Mouse (Mus musculus) layer of hippocampus, adult 2 months (tissue): Measurements from ENCODE around the gene Exosc2. TPM values are rescaled to one million over a fixed set of nuclear protein-coding genes. Genes with fewer than 3 reads are reported as not detected.

Experiments
- DNase-seq, 2 experiments: peaks; one replicate each; pipeline ENCODE4 v3.0.0; 2022; ENCODE audit warnings: low spot score in 2 of 2
- H3K27ac ChIP-seq: fragments of 200-600 bp; 2 replicates; pipeline ENCODE4 v1.8.1; 2022
- H3K4me3 ChIP-seq: fragments of 200-600 bp; 2 replicates; pipeline ENCODE4 v1.8.1; 2022; ENCODE audit warnings: mild to moderate bottlenecking
- CTCF ChIP-seq: fragments of 200-600 bp; conservative IDR thresholded peaks from 2 replicates; pipeline ENCODE4 v1.8.1; 2022; ENCODE audit warnings: antibody characterized with exemption, mild to moderate bottlenecking, moderate library complexity
- total RNA-seq, 2 experiments: library from RNA; stranded (reverse); gene quantifications; 2 replicates each; pipeline ENCODE4 v1.2.3; 2021

Gene Exosc2
- total RNA-seq, 2 experiments from 2014 or later = 23.2 to 25.2 TPM

DNA sequence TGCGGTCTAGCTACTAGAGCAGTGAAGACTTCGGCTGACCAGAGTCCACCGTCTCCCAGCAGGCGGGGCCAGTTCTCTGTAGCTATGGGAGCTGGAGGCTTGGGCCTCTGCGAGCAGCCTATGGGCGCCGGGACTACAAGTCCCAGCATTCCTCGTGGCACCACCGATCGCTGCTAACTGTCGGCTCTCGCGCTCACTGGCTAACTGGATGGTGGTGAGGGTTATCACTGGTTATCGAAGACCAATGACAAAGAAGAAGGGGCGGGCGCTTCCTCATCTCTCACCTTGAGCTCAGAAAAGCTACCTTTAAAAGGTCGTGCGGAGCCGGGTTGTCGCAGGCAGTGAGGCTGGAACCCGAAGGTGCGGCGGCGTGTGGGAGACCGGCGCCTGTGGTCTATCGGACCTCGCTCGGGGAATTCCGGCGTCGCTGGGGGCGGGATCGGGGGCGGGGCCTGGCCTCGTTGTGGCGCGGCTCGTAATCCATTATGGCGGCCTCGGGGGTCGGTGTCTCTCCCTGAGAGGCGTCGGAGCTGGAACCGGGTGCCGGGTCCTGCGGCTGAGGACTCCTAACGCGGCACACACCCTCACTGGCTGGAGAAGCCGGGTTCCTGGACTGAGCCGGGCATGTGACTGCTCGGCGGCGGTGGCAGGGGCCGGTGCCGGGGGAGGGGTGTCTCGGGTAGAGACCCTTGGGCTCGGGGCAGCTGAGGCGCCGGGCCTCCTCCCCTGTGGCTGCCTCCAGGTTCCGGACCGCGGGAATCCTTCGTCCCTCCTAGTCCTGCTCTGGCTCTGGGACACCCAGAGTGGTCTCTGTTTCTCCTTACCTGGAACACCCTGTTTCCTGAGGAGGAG, 17.8 kb downstream of the Exosc2 start, which contains the start of gene Abl1:
Gene Abl1, plus strand, starts transcription at position 303 of the 852 bp plus-strand sequence.
- TF ChIP-seq CTCF = peak; percentile 69
- peak; percentile 91 to 98 for DNase-seq
- H3K27ac ChIP-seq = peak within 1 kb of the TSS; percentile 95

DNA sequence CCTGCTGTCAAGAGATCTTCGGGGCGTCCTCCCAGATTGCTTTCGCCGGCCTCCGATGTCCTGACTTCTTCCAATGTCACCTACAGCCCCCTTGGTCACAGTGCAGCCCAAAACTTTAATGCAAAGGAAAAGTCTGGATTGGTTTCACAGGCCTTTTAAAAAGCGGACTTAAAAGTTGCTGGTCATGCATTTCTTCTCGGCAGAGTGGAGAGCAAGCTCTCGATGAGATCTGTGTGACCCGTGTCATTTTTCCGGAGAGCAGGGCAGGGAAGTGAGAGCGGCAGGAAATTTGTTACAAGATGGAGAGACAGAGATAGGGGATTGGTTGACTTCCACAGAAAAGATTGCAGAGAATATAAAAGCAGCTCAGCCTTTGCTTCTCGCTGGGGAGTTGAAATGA, 18.5 kb downstream of the Exosc2 start:
- no peak for DNase-seq
- no peak for TF ChIP-seq CTCF
- Histone ChIP-seq H3K27ac (peak overlapping the region; percentile 95), H3K4me3 (peak overlapping the region; percentile 84)

More for the DNA sequence above, 17.8 kb downstream of the Exosc2 start, which contains the start of gene Abl1:
- H3K4me3 ChIP-seq = peak within 1 kb of the TSS; percentile 84

DNA sequence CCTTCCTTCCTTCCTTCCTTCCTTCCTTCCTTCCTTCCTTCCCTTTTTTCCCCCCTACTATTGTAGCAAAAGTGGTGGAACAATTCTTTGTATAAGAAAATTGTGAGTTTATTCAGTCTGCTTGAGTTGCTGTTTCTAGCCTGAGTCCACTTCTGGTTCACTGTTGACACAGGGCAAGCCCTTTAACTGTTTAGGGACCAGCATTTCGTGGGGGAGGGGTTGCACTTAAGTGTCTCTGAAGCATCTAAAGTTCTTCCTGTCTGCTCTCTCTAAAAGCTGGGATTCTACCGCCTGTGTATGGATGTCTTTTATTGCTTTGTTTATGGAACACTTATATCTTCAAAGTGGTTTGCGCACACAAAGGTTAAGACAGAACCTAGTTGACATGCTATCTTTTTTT, 19.5 kb downstream of the Exosc2 start:
- no peak for TF ChIP-seq CTCF
- peak overlapping the region; percentile 84 for H3K4me3 ChIP-seq
- no peak overlapping the region for H3K27ac ChIP-seq
- DNase-seq = no peak

DNA sequence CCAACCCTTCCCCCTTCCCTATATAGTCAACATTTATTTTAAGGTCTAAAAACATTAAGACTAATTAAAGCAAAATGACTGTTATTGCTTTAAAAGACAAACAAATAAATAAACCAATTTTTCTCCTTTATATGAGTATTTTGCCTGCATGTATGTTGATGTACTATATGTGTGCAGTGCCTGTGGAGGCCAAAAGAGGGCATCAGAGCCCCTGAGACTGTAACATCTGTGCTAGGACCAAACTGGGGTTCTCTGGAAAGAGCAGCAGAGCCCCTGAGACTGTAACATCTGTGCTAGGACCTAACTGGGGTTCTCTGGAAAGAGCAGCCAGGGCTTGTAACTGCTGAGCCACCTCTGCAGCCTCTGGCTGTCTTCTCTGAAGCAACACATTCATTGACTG, 27.7 kb downstream of the Exosc2 start:
- H3K4me3 ChIP-seq = no peak overlapping the region
- peak; percentile 61 for TF ChIP-seq CTCF
- no peak overlapping the region for H3K27ac ChIP-seq
- no peak for DNase-seq

GRCm38 (mm10) chr2:31700545-31701446, 30.3 kb downstream of the Exosc2 start:
- Histone ChIP-seq H3K27ac (no peak overlapping the region), H3K4me3 (no peak overlapping the region)
- no peak for DNase-seq
- no peak for TF ChIP-seq CTCF

DNA sequence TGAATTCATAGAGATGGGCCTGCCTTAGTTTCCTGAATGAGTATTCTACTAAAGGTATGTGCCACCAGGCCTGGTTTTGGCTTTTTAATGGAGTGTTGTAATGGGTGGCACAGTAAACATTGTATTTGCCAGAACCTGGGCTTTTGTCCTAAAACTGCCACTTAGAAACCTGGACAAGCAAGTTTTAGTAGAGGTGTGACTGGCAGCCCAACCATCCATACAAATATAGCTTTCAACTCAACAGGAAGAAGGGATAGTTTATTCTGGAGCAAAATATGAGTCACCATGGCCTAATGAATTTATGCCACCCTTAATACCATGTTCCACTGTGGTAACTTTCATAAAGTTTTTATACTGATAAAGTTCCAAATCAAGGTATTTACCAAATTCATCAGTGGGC, 32.7 kb downstream of the Exosc2 start:
- Histone ChIP-seq H3K27ac (no peak overlapping the region), H3K4me3 (no peak overlapping the region)
- TF ChIP-seq CTCF = no peak
- DNase-seq = no peak

DNA sequence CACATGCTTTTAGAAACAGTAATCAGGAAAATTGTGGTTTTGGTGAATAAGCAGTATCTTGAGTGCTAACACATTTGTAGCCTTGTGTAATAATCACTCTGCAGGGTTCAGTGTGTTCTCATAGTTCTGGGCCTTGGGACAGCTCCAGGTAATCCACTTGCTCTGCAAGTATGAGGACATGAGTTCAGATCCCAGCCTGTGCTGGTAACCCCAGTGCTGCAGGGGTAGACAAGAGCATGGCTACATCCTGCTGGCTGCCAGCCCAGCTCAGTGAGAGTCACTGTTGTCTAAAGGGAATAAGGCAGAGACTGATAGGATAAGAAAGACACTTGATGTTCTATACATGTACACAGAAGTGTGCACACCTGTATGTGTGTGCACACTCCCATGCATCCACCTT, 35.4 kb downstream of the Exosc2 start:
- TF ChIP-seq CTCF = no peak
- H3K27ac ChIP-seq = no peak overlapping the region

DNA sequence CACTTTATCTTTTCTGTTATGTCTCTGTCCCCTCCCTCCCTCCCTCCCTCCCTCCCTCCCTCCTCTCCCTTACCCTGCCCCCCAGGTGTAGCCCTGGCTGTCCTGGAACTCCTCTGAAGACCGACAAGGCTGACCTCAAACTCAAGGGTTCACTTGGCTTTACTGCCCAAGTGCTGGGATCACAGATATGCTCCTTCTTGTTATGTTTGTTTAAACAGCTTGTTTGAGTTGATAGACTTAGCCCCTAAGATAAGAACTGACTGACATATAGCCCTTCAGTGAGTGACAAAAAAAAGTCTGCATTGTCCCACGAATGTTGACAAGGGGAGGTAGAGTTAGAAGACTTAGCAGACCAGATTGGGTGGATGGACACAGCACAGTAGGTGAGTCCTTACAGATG, 36.0 kb downstream of the Exosc2 start:
- Histone ChIP-seq H3K4me3 (no peak overlapping the region), H3K27ac (no peak overlapping the region)
- no peak for DNase-seq
- TF ChIP-seq CTCF = no peak

More for the DNA sequence above, 35.4 kb downstream of the Exosc2 start:
- no peak overlapping the region for H3K4me3 ChIP-seq
- DNase-seq = no peak

- DNase-seq = no peak
- Histone ChIP-seq H3K27ac (no peak overlapping the region), H3K4me3 (no peak overlapping the region)
- no peak for TF ChIP-seq CTCF
These were observed 42.2 kb downstream of the Exosc2 start for GRCm38 (mm10) chr2:31712716-31713115.

DNA sequence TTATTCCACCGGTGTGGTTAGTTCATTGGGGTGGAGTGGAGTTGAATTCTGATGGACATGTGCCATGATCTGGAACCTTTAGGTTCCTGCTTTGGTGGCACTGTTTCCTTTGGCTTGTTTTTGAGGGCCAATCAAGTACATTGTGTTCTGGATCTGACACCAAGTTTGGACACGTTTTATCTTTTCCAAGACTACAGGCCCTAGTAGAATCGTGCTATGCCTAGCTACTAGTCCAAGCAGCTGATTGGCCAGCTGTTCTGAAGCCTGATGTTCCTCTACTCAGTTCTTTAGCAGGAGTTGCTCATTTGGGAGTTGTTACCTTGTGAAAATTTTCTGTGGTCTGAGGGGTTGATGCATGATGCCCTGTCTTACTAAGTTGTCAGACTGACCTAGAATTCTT, 43.3 kb downstream of the Exosc2 start:
- no peak for DNase-seq
- no peak overlapping the region for H3K27ac ChIP-seq
- no peak for TF ChIP-seq CTCF
- H3K4me3 ChIP-seq = no peak overlapping the region

DNA sequence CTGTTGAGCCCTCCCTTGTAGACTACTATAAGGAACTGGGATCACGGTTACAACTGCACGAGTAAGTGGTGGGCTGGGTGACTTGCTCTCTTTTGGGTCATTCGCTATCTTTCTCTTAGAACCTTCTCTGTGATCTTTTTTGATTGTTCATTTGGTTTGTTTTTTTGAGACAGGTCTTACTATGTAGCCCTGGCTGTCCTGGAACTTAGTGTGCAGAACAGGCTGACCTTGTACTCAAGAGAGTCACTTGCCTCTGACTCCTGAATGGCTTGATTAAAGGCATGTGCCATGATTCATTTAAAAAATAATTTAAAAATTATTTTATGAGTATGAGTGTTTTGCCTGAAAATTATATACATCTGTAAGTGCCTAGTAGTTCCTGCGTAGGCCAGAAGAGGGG, 44.3 kb downstream of the Exosc2 start:
- DNase-seq = no peak
- no peak; the same call in 1 of the 2 replicates for TF ChIP-seq CTCF
- Histone ChIP-seq H3K27ac (no peak overlapping the region), H3K4me3 (no peak overlapping the region)

- peak; percentile 58 to 60 for DNase-seq
- Histone ChIP-seq H3K4me3 (no peak overlapping the region), H3K27ac (0 out of 2 replicates have a peak overlapping the region, but pooled peaks have one; percentile 18)
- no peak for TF ChIP-seq CTCF
These were observed 45.5 kb downstream of the Exosc2 start for GRCm38 (mm10) chr2:31715985-31716384.
